Mouse (Mus musculus) C2C12 (cell line): Measurements from ENCODE around the gene Zfp61.

Experiments
- CTCF ChIP-seq: IDR thresholded peaks from one replicate; pipeline ENCODE4 v1.5.1; 2011; ENCODE audit not compliant: control insufficient read depth, insufficient read depth, insufficient read length
- MAX ChIP-seq: IDR thresholded peaks from one replicate; pipeline ENCODE4 v1.6.1; 2011; ENCODE audit warnings: mild to moderate bottlenecking, control low read depth
- MYOD1 ChIP-seq: IDR thresholded peaks from one replicate; pipeline ENCODE4 v1.6.1; 2011; ENCODE audit warnings: low read depth; ENCODE audit not compliant: control insufficient read depth, insufficient read length

DNA sequence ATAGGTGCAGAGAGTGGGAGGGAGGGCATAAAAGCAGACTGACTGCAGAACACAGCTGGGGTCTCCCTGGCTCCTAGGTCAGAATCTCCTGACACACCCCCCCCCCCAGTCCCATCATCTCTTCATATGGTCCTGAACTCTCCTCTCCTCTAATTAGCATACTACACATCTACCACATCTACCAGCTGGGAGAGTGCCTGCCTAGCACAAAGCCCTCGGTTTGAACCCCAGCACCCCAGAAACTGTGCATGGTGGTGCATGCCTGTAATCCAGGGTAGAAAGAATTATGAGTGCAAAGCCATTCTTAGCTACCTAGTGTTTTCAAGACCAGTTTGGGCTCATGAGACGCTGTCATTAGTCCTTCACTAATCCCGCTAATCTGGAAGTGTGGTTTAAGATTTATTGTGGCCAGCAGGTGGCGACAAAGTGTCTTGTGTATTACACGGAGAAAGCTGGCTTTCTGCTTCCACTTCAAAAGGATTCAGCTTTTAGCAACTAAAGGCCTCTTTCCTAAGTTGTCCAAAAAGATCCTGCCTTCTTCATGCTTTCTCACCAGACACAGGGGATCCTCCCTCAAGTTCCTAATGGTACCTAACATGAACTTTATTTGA is 34.8 kb upstream of the Zfp61 start:
- TF ChIP-seq CTCF (no peak), MYOD1 (no peak), MAX (no peak)
